Mouse (Mus musculus): Measurements from ENCODE around the gene Kng2. TPM values are rescaled to one million over a fixed set of nuclear protein-coding genes. Genes with fewer than 3 reads are reported as not detected.
"Not testable (repeated sequence)": the region's sequence is repeated elsewhere in the genome, so short reads cannot be mapped to it uniquely, and the experiment has no call there.

Gene Kng2
- polyA plus RNA-seq, 1 experiment = not detected

GRCm38 (mm10) chr16:22950840-22951395 lies 78.4 kb downstream of the Kng2 start, which contains the start of gene Hrg:
TSS of gene Hrg (plus strand) at chr16:22951072.
- Histone ChIP-seq H3K4me1 (ENCODE audit: control insufficient read depth, insufficient read depth, insufficient read length, low read length) (no peaks in the 10 kb centered on the region), H3K36me3 (ENCODE audit: control insufficient read depth, insufficient read depth, low read length) (no peaks in the 10 kb centered on the region), H3K27me3 (ENCODE audit: control insufficient read depth, insufficient read depth, low read length) (no peaks in the 10 kb centered on the region), H3K27ac (ENCODE audit: insufficient read depth, low read depth, low read length) (no peak within 1 kb of the TSS), H3K4me3 (ENCODE audit: low read depth, low read length) (no peak within 1 kb of the TSS)
- 92% methylated on average over 6 of the region's 6 CpGs for WGBS
- TF ChIP-seq CTCF (IDR thresholded peaks at IDR 0.05; ENCODE audit: extremely low read depth, insufficient read length, insufficient replicate concordance, low read depth, low read length) = no peak
- no peak for TF ChIP-seq POLR2A (IDR thresholded peaks at IDR 0.05; ENCODE audit: low read depth, low read length)

- 88% methylated on average over 2 of the region's 2 CpGs for WGBS
These were observed 81.9 kb downstream of the Kng2 start for GRCm38 (mm10) chr16:22947371-22947770.

GRCm38 (mm10) chr16:22941825-22942476 lies 87.3 kb downstream of the Kng2 start:
- not testable (repeated sequence) for H3K36me3 ChIP-seq (ENCODE audit: control insufficient read depth, insufficient read depth, low read length); H3K4me3 ChIP-seq (ENCODE audit: low read depth, low read length); H3K27ac ChIP-seq (ENCODE audit: insufficient read depth, low read depth, low read length); H3K27me3 ChIP-seq (ENCODE audit: control insufficient read depth, insufficient read depth, low read length); H3K4me1 ChIP-seq (ENCODE audit: control insufficient read depth, insufficient read depth, insufficient read length, low read length)

More at GRCm38 (mm10) chr16:22947371-22947770, 81.9 kb downstream of the Kng2 start:
- no peak overlapping the region for H3K27ac ChIP-seq (ENCODE audit: insufficient read depth, low read depth, low read length)
- no peak overlapping the region for H3K4me3 ChIP-seq (ENCODE audit: low read depth, low read length)
- H3K4me1 ChIP-seq (ENCODE audit: control insufficient read depth, insufficient read depth, insufficient read length, low read length) = no peaks in the 10 kb centered on the region
- H3K27me3 ChIP-seq (ENCODE audit: control insufficient read depth, insufficient read depth, low read length) = no peaks in the 10 kb centered on the region
- no peaks in the 10 kb centered on the region for H3K36me3 ChIP-seq (ENCODE audit: control insufficient read depth, insufficient read depth, low read length)
- TF ChIP-seq CTCF (IDR thresholded peaks at IDR 0.05; ENCODE audit: extremely low read depth, insufficient read length, insufficient replicate concordance, low read depth, low read length) = no peak
- TF ChIP-seq POLR2A (IDR thresholded peaks at IDR 0.05; ENCODE audit: low read depth, low read length) = no peak

- no peak for TF ChIP-seq POLR2A (IDR thresholded peaks at IDR 0.05; ENCODE audit: low read depth, low read length)
- no peak for TF ChIP-seq CTCF (IDR thresholded peaks at IDR 0.05; ENCODE audit: extremely low read depth, insufficient read length, insufficient replicate concordance, low read depth, low read length)
- Histone ChIP-seq H3K4me1 (ENCODE audit: control insufficient read depth, insufficient read depth, insufficient read length, low read length) (no peaks in the 10 kb centered on the region), H3K27me3 (ENCODE audit: control insufficient read depth, insufficient read depth, low read length) (no peaks in the 10 kb centered on the region), H3K36me3 (ENCODE audit: control insufficient read depth, insufficient read depth, low read length) (no peaks in the 10 kb centered on the region), H3K4me3 (ENCODE audit: low read depth, low read length) (no peak overlapping the region), H3K27ac (ENCODE audit: insufficient read depth, low read depth, low read length) (no peak overlapping the region)
- 82% methylated on average over 8 of the region's 8 CpGs for WGBS
These were observed 90.1 kb downstream of the Kng2 start for GRCm38 (mm10) chr16:22939120-22939695.

GRCm38 (mm10) chr16:22938541-22938940 lies 90.7 kb downstream of the Kng2 start:
- WGBS = 50% methylated on average over 2 of the region's 2 CpGs
- H3K36me3 ChIP-seq (ENCODE audit: control insufficient read depth, insufficient read depth, low read length) = no peaks in the 10 kb centered on the region

GRCm38 (mm10) chr16:22937631-22938030 lies 91.7 kb downstream of the Kng2 start:
- Histone ChIP-seq H3K27ac (ENCODE audit: insufficient read depth, low read depth, low read length) (no peak overlapping the region), H3K27me3 (ENCODE audit: control insufficient read depth, insufficient read depth, low read length) (no peaks in the 10 kb centered on the region), H3K36me3 (ENCODE audit: control insufficient read depth, insufficient read depth, low read length) (no peaks in the 10 kb centered on the region), H3K4me3 (ENCODE audit: low read depth, low read length) (no peak overlapping the region), H3K4me1 (ENCODE audit: control insufficient read depth, insufficient read depth, insufficient read length, low read length) (no peaks in the 10 kb centered on the region)
- 76% methylated on average over 12 of the region's 12 CpGs for WGBS
- TF ChIP-seq POLR2A (IDR thresholded peaks at IDR 0.05; ENCODE audit: low read depth, low read length) = no peak
- no peak for TF ChIP-seq CTCF (IDR thresholded peaks at IDR 0.05; ENCODE audit: extremely low read depth, insufficient read length, insufficient replicate concordance, low read depth, low read length)

More at GRCm38 (mm10) chr16:22938541-22938940, 90.7 kb downstream of the Kng2 start:
- no peaks in the 10 kb centered on the region for H3K27me3 ChIP-seq (ENCODE audit: control insufficient read depth, insufficient read depth, low read length)
- no peak overlapping the region for H3K27ac ChIP-seq (ENCODE audit: insufficient read depth, low read depth, low read length)
- TF ChIP-seq POLR2A (IDR thresholded peaks at IDR 0.05; ENCODE audit: low read depth, low read length) (no peak), CTCF (IDR thresholded peaks at IDR 0.05; ENCODE audit: extremely low read depth, insufficient read length, insufficient replicate concordance, low read depth, low read length) (no peak)
- no peak overlapping the region for H3K4me3 ChIP-seq (ENCODE audit: low read depth, low read length)
- no peaks in the 10 kb centered on the region for H3K4me1 ChIP-seq (ENCODE audit: control insufficient read depth, insufficient read depth, insufficient read length, low read length)

Other genes starting within 250 kb of the Kng2 start
- not detected in 2 replicates for gene Crygs, start 217.9 kb downstream of the Kng2 start, polyA plus RNA-seq (2012; rRNA removed)
- gene Tbccd1, start 171.8 kb downstream of the Kng2 start, polyA plus RNA-seq (2012; rRNA removed) = 2.7 and 5.1 TPM in 2 replicates
- 12.1 and 19.6 TPM in 2 replicates for gene Dnajb11, start 171.6 kb downstream of the Kng2 start, polyA plus RNA-seq (2012; rRNA removed)
- 0.11 TPM in 1 of 2 replicates, not detected in the other for gene Ahsg, start 138.2 kb downstream of the Kng2 start, polyA plus RNA-seq (2012; rRNA removed)
- gene Fetub, start 111.1 kb downstream of the Kng2 start, polyA plus RNA-seq (2012; rRNA removed) = 0.13 TPM in 1 of 2 replicates, not detected in the other
- gene Hrg, start 78.4 kb downstream of the Kng2 start, polyA plus RNA-seq (2012; rRNA removed) = not detected in 2 replicates
- gene Kng1, start 28.4 kb upstream of the Kng2 start, polyA plus RNA-seq (2012; rRNA removed) = not detected in 2 replicates
- gene Eif4a2, start 78.0 kb upstream of the Kng2 start, polyA plus RNA-seq (2012; rRNA removed) = 9.0 and 17.2 TPM in 2 replicates
- 0.25 and 0.98 TPM in 2 replicates for gene Rfc4, start 98.3 kb upstream of the Kng2 start, polyA plus RNA-seq (2012; rRNA removed)
- gene Adipoq, start 117.1 kb upstream of the Kng2 start, polyA plus RNA-seq (2012; rRNA removed) = 1.0 and 2.5 TPM in 2 replicates
- 2.9 and 6.4 TPM in 2 replicates for gene St6gal1, start 195.3 kb upstream of the Kng2 start, polyA plus RNA-seq (2012; rRNA removed)